22 mouse cellular contexts compared by ENCODE assay signal in genomic region chr5:113422726-113423110, GRCm38 (mm10).
A peak's percentile ranks its signal among the peaks of the same experiment; 100 is the strongest.
DNase-seq lines count a peak whose midpoint lies in the region; ATAC-seq lines count a peak whose summit lies in the region.
"Had no signal": no experiment of that assay in that cellular context is flagged by ENCODE, and none has a peak within 500 bp of the region (broad histone marks: within the 10 kb centered on the region; RNA-seq: fewer than 3 reads in every experiment).

No protein-coding gene starts in this region.

- no peak for ATAC-seq in neural tube, embryonic 13.5 days (ENCODE audit: low read depth)
- ATAC-seq in neural tube, embryonic 15.5 days (ENCODE audit: low FRiP score): no peak
- ATAC-seq in megakaryocyte progenitor cell, adult 5-6 weeks (replicated peaks; ENCODE audit: poor library complexity): no peak
- ATAC-seq: CD4-positive, CD25-positive, alpha-beta regulatory T cell, adult 4 months; forebrain, embryonic 14.5 days; forebrain, postnatal 0 days had no signal

- 0 out of 2 replicates have a peak overlapping the region, but pooled peaks have one; percentile 8 for H3K9ac ChIP-seq in neural tube, embryonic 13.5 days
- no peak overlapping the region for H3K9ac ChIP-seq in neural tube, embryonic 15.5 days (replicated peaks)
- H3K9ac ChIP-seq: forebrain, postnatal 0 days; hindbrain, embryonic 12.5 days; hindbrain, embryonic 15.5 days had no signal

- H3K27me3 ChIP-seq in neural tube, embryonic 13.5 days: 0 out of 2 replicates have a peak, but pooled peaks cover 13% of the 10 kb centered on the region
- peaks cover 5% of the 10 kb centered on the region; the same call in 1 of the 2 replicates for H3K27me3 ChIP-seq in neural tube, embryonic 15.5 days (replicated peaks)
- H3K27me3 ChIP-seq: embryonic facial prominence, embryonic 13.5 days had no signal

- 90% methylated on average over 3 of the region's 3 CpGs for WGBS in neural tube, embryonic 13.5 days
- WGBS in neural tube, embryonic 15.5 days: 90% methylated on average over 3 of the region's 3 CpGs

- no peak overlapping the region for H3K27ac ChIP-seq in neural tube, embryonic 13.5 days (replicated peaks)
- H3K27ac ChIP-seq in neural tube, embryonic 15.5 days (replicated peaks): no peak overlapping the region
- H3K27ac ChIP-seq: embryonic facial prominence, embryonic 10.5 days; embryonic facial prominence, embryonic 13.5 days; forebrain, embryonic 10.5 days; gastrocnemius, adult 2 months; hindbrain, embryonic 12.5 days; hindbrain, embryonic 15.5 days had no signal

- no peaks in the 10 kb centered on the region for H3K36me3 ChIP-seq in neural tube, embryonic 13.5 days
- no peaks in the 10 kb centered on the region for H3K36me3 ChIP-seq in neural tube, embryonic 15.5 days
- H3K36me3 ChIP-seq: embryonic facial prominence, embryonic 10.5 days; embryonic facial prominence, embryonic 13.5 days; forebrain, embryonic 10.5 days; hindbrain, embryonic 12.5 days; hindbrain, embryonic 15.5 days had no signal

- no peak overlapping the region for H3K4me2 ChIP-seq in neural tube, embryonic 13.5 days
- no peak overlapping the region for H3K4me2 ChIP-seq in neural tube, embryonic 15.5 days
- H3K4me2 ChIP-seq: embryonic facial prominence, embryonic 13.5 days; heart, embryonic 11.5 days; hindbrain, embryonic 12.5 days; hindbrain, embryonic 15.5 days had no signal

- DNase-seq in ES-CJ7 (ENCODE audit: low read depth, low spot score) (peak; percentile 69), ZHBTc4 (ENCODE audit: low read depth, low spot score) (peak; percentile 61)
- DNase-seq in spleen, postnatal 36 days (ENCODE audit: low spot score in 2 of 2): no peak
- DNase-seq: cerebellum, adult 11-12 months; cerebellum, adult 8-10 months; cerebellum, postnatal 36 days; embryo, embryonic 11 days; forebrain, postnatal 0 days; gastrocnemius, adult 2 months; gastrocnemius, postnatal 14 days; heart, adult 11 months had no signal

- H3K4me1 ChIP-seq in neural tube, embryonic 13.5 days (replicated peaks): peaks cover 42% of the 10 kb centered on the region
- H3K4me1 ChIP-seq in neural tube, embryonic 15.5 days: peaks cover 44% of the 10 kb centered on the region

- H3K4me3 ChIP-seq in neural tube, embryonic 13.5 days: no peak overlapping the region
- no peak overlapping the region for H3K4me3 ChIP-seq in neural tube, embryonic 15.5 days (replicated peaks)
- H3K4me3 ChIP-seq: embryonic facial prominence, embryonic 10.5 days; embryonic facial prominence, embryonic 13.5 days; forebrain, embryonic 10.5 days; gastrocnemius, adult 2 months; hindbrain, embryonic 12.5 days; hindbrain, embryonic 15.5 days had no signal

- H3K9me3 ChIP-seq in neural tube, embryonic 13.5 days: no peaks in the 10 kb centered on the region
- H3K9me3 ChIP-seq in neural tube, embryonic 15.5 days (replicated peaks): no peaks in the 10 kb centered on the region
- H3K9me3 ChIP-seq: embryonic facial prominence, embryonic 10.5 days; embryonic facial prominence, embryonic 13.5 days; forebrain, embryonic 10.5 days; hindbrain, embryonic 12.5 days; hindbrain, embryonic 15.5 days had no signal

Comparison
In these comparisons a context has a peak if more than half of its experiments do, and no peak if none do; other contexts are left out.
1. DNase-seq: peak in ES-CJ7 (single experiment) and ZHBTc4 (single experiment); none in spleen, postnatal 36 days (0 of 2).